Mouse (Mus musculus): Measurements from ENCODE around the gene Isca2.

The Isca2 gene

DNA sequence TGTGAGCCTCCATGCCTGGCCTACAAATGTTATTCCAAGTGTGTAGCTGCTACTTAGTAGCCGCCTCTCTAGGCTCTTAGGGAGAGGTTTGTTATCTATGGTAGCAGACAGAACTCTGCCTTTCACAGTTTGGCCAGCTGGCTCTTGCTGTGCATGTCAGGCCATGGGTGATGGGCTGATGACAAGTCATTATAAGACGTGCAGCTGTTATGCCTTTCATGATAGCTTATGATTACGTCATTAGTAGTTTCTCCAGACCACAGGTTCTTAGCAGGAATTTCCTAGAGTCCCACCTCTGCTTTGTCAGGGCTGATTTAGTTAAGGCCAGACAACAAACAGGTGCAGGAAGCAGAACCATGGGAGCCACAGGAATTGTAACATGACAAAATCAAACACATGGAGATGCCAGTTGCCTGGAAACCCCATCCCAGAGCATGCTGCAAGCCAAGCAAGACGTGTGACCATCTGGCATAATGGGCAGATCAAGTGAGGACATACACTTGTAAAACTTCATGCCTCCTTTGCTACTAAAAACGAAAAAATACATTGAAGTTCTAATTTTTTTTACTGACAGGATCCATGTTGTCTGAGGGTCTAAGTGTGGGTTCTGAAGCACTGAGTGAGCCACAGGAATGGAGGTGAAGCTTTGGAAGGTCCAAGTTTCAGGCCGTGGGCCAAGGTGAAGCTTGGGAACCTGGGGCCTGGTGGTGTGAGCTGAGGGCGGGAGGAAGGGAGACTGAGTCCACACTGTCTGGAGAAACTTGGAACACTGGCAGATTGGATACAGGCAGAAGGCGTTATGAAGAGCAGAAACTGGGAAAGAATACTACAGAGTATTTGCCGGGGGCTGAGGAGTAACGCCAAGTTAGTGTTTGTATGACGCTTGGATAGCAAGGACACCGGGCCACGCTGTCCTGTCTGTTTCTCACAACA, 46.5 kb downstream of the Isca2 start:
- DNase-seq = no peak

DNA sequence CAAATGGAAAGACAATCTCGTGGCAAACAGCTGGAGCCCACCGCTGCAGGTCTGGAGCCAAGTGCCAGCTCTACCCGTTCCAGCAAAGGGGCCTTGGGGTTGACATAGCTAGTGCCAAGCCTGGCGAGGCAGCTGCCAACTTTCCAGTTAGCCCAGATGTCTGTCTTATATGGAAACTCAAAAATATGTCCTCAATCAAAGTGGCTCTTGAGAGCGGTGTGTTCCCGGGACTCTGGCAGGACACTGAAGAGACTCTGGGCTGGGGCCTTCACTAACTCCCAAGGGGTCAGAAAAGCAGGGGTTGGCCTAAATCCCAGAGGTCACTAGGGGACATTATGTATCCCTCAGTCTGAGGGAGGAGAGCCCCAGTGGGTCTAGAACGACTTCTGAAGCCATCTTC, 50.5 kb downstream of the Isca2 start:
- no peak for DNase-seq

DNA sequence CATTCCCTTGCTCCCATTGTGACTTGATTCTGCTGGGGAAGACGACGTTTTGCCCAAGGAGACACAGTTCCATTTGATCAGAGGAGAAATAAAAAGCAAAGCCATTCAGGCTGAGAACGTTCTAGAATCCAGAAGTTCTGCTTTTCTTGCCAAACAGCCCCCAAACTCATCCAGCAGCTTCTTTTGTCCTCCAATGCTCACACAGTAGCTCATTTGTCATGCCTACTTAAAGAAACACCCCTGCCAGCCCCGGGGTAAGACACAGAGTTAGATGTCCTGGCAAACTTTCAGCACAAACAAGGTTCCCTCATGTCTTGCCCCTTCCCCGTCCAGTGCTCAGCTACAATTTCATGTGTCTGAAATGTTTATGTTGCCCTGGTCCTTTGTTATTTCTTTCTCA, 51.2 kb downstream of the Isca2 start:
- DNase-seq = no peak

Measured in kidney, postnatal 36 days (tissue).